Mouse (Mus musculus): ENCODE results near the gene Olfr507.
"Not testable (repeated sequence)": the region's sequence is repeated elsewhere in the genome, so short reads cannot be mapped to it uniquely, and the experiment has no call there.

Gene Olfr507

GRCm38 (mm10) chr7:108621514-108621913, at the start of gene Olfr507:
Olfr507 (plus strand) TSS chr7:108621814.
- DNase-seq (ENCODE audit: low read depth, low spot score), result no peak

DNA sequence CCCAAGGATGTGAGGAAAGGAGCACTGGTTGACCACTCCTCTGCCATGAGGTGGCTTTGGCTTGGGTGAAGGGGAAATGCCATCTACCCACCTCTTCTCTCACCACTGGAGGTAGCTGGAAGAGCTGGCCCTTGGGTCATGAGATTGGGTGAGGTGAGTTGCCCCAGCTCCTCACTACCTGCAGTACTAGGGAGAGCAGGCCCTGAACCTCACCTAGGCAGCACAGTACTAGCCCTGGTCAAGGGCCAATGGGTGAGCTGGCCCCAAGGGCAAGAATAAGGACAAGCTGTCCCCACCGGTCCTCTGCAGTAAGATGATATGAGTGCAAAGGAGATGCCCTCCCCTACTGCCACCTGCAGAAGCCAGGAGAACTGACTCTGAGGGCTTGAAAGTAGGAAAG, 31.8 kb upstream of the Olfr507 start:
- DNase-seq (ENCODE audit: low read depth, low spot score), result no peak

- not testable (repeated sequence) for DNase-seq (ENCODE audit: low read depth, low spot score)
These were observed 19.7 kb upstream of the Olfr507 start for GRCm38 (mm10) chr7:108601916-108602315.

DNA sequence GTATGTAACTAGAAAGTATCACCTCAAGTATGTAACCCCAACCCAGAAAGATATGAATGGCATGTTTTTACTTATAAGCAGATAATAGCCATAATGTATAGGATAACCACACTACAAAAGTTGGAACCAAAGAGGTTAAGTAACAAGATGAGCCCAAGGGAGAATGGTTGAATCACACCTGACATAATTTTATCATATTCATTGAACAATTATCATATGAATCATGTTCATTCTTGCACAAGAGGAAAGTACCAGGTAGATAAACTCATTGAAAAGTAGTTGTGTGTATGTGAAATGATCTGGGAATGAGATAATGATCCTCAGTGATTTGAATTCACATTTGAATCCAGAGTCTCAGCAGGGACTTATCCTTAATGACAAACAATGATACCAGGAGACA, 11.1 kb upstream of the Olfr507 start, which contains the start of gene Olfr506:
Olfr506 (plus strand) TSS at position 301 of the 400 bp plus-strand sequence.
- no peak for DNase-seq (ENCODE audit: low read depth, low spot score)

GRCm38 (mm10) chr7:108614110-108614509, 7.5 kb upstream of the Olfr507 start:
- DNase-seq (ENCODE audit: low read depth, low spot score), result no peak

DNA sequence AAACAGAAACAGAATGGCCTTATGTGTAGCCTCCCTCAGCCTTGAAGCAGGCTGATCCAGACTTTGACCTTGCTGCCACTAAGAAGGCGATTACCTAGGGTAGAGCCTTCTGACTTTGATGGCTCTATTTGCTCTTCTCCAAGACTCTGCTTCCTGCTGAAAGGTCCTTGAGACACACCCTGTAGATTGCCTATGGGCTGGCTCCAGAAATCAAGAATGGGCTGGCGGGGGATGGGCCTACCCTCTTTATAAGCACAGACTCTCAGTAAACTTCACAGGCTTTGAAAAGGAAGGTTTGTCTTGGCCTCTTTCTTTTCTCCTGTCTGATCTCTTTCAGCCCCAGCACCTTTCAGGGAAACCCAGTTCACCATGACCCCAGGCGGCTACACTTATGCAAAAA, 4.8 kb upstream of the Olfr507 start:
- not testable (repeated sequence) for DNase-seq (ENCODE audit: low read depth, low spot score)

- no peak for DNase-seq (ENCODE audit: low read depth, low spot score)
These were observed 8.1 kb downstream of the Olfr507 start, which contains the start of gene Olfr508 for GRCm38 (mm10) chr7:108629694-108630093. Olfr508 (plus strand) TSS chr7:108629994.

- no peak for DNase-seq (ENCODE audit: low read depth, low spot score)
These were observed 30.2 kb downstream of the Olfr507 start, which contains the start of gene Olfr509 for GRCm38 (mm10) chr7:108651806-108652205. Olfr509 (minus strand) TSS chr7:108651906.

GRCm38 (mm10) chr7:108662419-108662818, 40.8 kb downstream of the Olfr507 start:
- DNase-seq (ENCODE audit: low read depth, low spot score), result no peak

DNA sequence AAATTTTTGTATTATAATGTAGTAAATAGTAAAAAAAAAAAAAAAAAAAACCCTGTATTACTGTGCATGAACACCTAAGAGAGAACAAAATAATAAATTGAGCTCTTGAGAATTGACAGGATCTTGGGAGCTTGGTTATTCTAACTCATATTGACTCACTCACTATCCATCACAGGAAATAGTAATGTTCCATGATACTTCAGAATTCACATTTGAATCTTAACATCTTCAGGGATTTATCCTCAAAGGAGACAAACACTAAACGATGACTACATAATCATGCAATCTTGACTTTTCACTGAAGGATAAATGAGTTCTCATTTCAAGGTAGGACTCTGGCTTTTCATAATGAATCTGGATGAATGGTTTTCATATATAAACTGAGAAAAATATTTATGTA, 44.5 kb downstream of the Olfr507 start, which contains the start of gene Olfr510:
Olfr510 (plus strand) TSS at position 301 of the 400 bp plus-strand sequence.
- no peak for DNase-seq (ENCODE audit: low read depth, low spot score)

DNA sequence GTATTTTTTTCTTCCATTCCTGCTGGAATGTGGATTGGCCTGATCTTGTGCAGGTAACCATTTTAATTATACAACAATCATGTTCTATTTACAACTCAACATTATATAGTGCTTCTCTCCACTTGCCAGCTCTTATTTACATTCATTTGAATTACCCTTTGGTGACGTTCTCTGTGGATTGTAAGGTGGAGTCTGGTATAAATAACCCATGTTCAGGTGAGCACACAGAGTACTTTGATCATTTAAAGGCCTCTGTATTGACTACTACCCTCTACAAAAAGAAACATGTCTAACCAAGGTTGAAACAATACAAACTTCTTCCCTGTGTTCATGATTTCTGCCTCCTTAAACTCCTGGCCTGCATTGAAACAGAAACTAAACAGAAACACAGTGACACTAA, 49.4 kb downstream of the Olfr507 start:
- DNase-seq (ENCODE audit: low read depth, low spot score), result no peak

Measured in A20 (cell line).